Mouse (Mus musculus) MEL (cell line): ENCODE measurements around the gene Pxn. TPM values are rescaled to one million over a fixed set of nuclear protein-coding genes. Genes with fewer than 3 reads are reported as not detected.
"Not testable (repeated sequence)": the region's sequence is repeated elsewhere in the genome, so short reads cannot be mapped to it uniquely, and the experiment has no call there.

Source experiments
- DNase-seq: peaks from one replicate; pipeline ENCODE4 v3.0.0; 2011; ENCODE audit warnings: low read depth, low spot score
- H3K27ac ChIP-seq: 2 replicates; pipeline ENCODE4 v1.5.1; 2012; ENCODE audit warnings: low read depth, mild to moderate bottlenecking, control low read depth, low read length, moderate library complexity; ENCODE audit not compliant: control insufficient read depth
- H3K27me3 ChIP-seq, 2 experiments: fragments of 150-350 bp in 1 of 2; sonication (generic) in 1 of 2; 2 replicates each; pipeline ENCODE4 v1.6.1; 2012; ENCODE audit warnings: low read length in 2 of 2, mild to moderate bottlenecking in 2 of 2, improper control_type of control experiment in 1 of 2, moderate library complexity in 1 of 2; ENCODE audit not compliant: insufficient read depth in 2 of 2, control insufficient read depth in 1 of 2
- H3K36me3 ChIP-seq, 2 experiments: 2 replicates each; pipeline ENCODE4 v1.6.1; 2012 to 2014; ENCODE audit warnings: low read length in 2 of 2, improper control_type of control experiment in 1 of 2, inconsistent platforms in 1 of 2, mild to moderate bottlenecking in 1 of 2; ENCODE audit not compliant: insufficient read depth in 2 of 2, control insufficient read depth in 1 of 2
- H3K4me1 ChIP-seq, 2 experiments: fragments of 150-350 bp in 1 of 2; sonication (generic) in 1 of 2; 2 replicates each; pipeline ENCODE4 v1.6.1; 2012; ENCODE audit warnings: low read length in 2 of 2, improper control_type of control experiment in 1 of 2, mild to moderate bottlenecking in 1 of 2; ENCODE audit not compliant: insufficient read depth in 2 of 2, control insufficient read depth in 1 of 2
- H3K4me3 ChIP-seq, 2 experiments: fragments of 150-350 bp in 1 of 2; sonication (generic) in 1 of 2; 2 replicates each; pipeline ENCODE4 v1.5.1; 2012; ENCODE audit warnings: low read depth in 2 of 2, low read length in 2 of 2, mild to moderate bottlenecking in 2 of 2, moderate library complexity in 2 of 2, control low read depth in 1 of 2, improper control_type of control experiment in 1 of 2; ENCODE audit not compliant: control insufficient read depth in 1 of 2, insufficient read depth in 1 of 2
- H3K79me2 ChIP-seq: 2 replicates; pipeline ENCODE4 v1.6.1; 2012; ENCODE audit warnings: mild to moderate bottlenecking, low read length, moderate library complexity; ENCODE audit not compliant: control insufficient read depth, poor library complexity, insufficient read depth
- H3K9ac ChIP-seq: 2 replicates; pipeline ENCODE4 v1.6.1; 2012; ENCODE audit warnings: low read depth, mild to moderate bottlenecking, control low read depth, low read length, moderate library complexity; ENCODE audit not compliant: control insufficient read depth, poor library complexity, severe bottlenecking
- H3K9me3 ChIP-seq: fragments of 150-350 bp; sonication (generic); replicated peaks from 2 replicates; pipeline ENCODE4 v1.6.1; 2012; ENCODE audit warnings: mild to moderate bottlenecking, low read length, improper control_type of control experiment, moderate library complexity; ENCODE audit not compliant: insufficient read depth
- BHLHE40 ChIP-seq: IDR thresholded peaks from 2 replicates; pipeline ENCODE4 v1.6.1; 2012; ENCODE audit warnings: low read depth, mild to moderate bottlenecking, inconsistent platforms, low read length, improper control_type of control experiment, borderline replicate concordance
- CHD1 ChIP-seq: IDR thresholded peaks from 2 replicates; pipeline ENCODE4 v1.6.1; 2012; ENCODE audit warnings: low read depth, mild to moderate bottlenecking, inconsistent platforms, low read length, improper control_type of control experiment
- CHD2 ChIP-seq: IDR thresholded peaks from 2 replicates; pipeline ENCODE4 v1.6.1; 2011; ENCODE audit warnings: low read length, improper control_type of control experiment
- CTCF ChIP-seq, 3 experiments: IDR thresholded peaks in 2 of 3; conservative IDR thresholded peaks in 1 of 3; 2 replicates each; pipeline ENCODE4 v1.5.1; 2011 to 2012; ENCODE audit warnings: low read length in 3 of 3, low read depth in 2 of 3, mild to moderate bottlenecking in 2 of 3, improper control_type of control experiment in 1 of 3, inconsistent platforms in 1 of 3, mixed read lengths in 1 of 3, moderate library complexity in 1 of 3; ENCODE audit not compliant: control insufficient read depth in 1 of 3, insufficient read depth in 1 of 3, poor library complexity in 1 of 3, severe bottlenecking in 1 of 3
- E2F4 ChIP-seq: IDR thresholded peaks from 2 replicates; pipeline ENCODE4 v1.6.1; 2011; ENCODE audit warnings: low read depth, low read length, improper control_type of control experiment, borderline replicate concordance
- HCFC1 ChIP-seq: IDR thresholded peaks from 2 replicates; pipeline ENCODE4 v1.6.1; 2012; ENCODE audit warnings: low read depth, mild to moderate bottlenecking, inconsistent platforms, low read length, improper control_type of control experiment, moderate library complexity
- MAZ ChIP-seq: IDR thresholded peaks from 2 replicates; pipeline ENCODE4 v1.6.1; 2012; ENCODE audit warnings: low read depth, mild to moderate bottlenecking, inconsistent platforms, low read length, improper control_type of control experiment
- MYB ChIP-seq: IDR thresholded peaks from 2 replicates; pipeline ENCODE4 v1.6.1; 2011; ENCODE audit warnings: mild to moderate bottlenecking, low read depth, low read length, improper control_type of control experiment
- NELFE ChIP-seq: IDR thresholded peaks from 2 replicates; pipeline ENCODE4 v1.6.1; 2011; ENCODE audit warnings: low read depth, low read length, improper control_type of control experiment
- POLR2A ChIP-seq, 2 experiments: IDR thresholded peaks; 2 replicates each; pipeline ENCODE4 v1.6.1; 2011 to 2012; ENCODE audit warnings: low read length in 2 of 2, mild to moderate bottlenecking in 2 of 2, control low read depth in 1 of 2, improper control_type of control experiment in 1 of 2, low read depth in 1 of 2, moderate library complexity in 1 of 2; ENCODE audit not compliant: control insufficient read depth in 1 of 2, insufficient read depth in 1 of 2, poor library complexity in 1 of 2
- SIN3A ChIP-seq: IDR thresholded peaks from 2 replicates; pipeline ENCODE4 v1.6.1; 2012; ENCODE audit warnings: low read length, improper control_type of control experiment, inconsistent platforms
- TAL1 ChIP-seq: IDR thresholded peaks from 2 replicates; pipeline ENCODE4 v1.6.1; 2012; ENCODE audit warnings: mild to moderate bottlenecking, inconsistent platforms, low read length, moderate library complexity, mixed read lengths
- TBP ChIP-seq: IDR thresholded peaks from 2 replicates; pipeline ENCODE4 v1.8.0; 2011; ENCODE audit warnings: low read depth, low read length, improper control_type of control experiment
- USF1 ChIP-seq: IDR thresholded peaks from 2 replicates; pipeline ENCODE4 v1.6.1; 2014; ENCODE audit warnings: low read depth, mild to moderate bottlenecking, inconsistent platforms, low read length, improper control_type of control experiment, moderate library complexity
- ZKSCAN1 ChIP-seq: IDR thresholded peaks from 2 replicates; pipeline ENCODE4 v1.6.1; 2012; ENCODE audit warnings: low read depth, mild to moderate bottlenecking, inconsistent platforms, low read length, improper control_type of control experiment, moderate library complexity
- polyA plus RNA-seq, 2 experiments: library from polyadenylated mRNA; stranded (reverse) in 1 of 2; unstranded in 1 of 2; fragments of >175 nt in 1 of 2; fragments of >200 nt in 1 of 2; gene quantifications; 2 replicates each; pipeline versions ENCODE4 v1.2.1 to v1.2.4; 2012; ENCODE audit warnings: low replicate concordance in 2 of 2, low read depth in 1 of 2; ENCODE audit not compliant: insufficient read length in 2 of 2, insufficient read depth in 1 of 2, missing spikeins in 1 of 2
- total RNA-seq: library from RNA; depleted of rRNA; stranded (reverse); fragments of 300-350 nt; gene quantifications from 2 replicates; pipeline ENCODE4 v1.2.3, GENCODE M21; 2012

The Pxn gene
- total and polyA plus RNA-seq, 3 experiments = 15.2 to 167 (median 29.2) TPM

- H3K4me1 ChIP-seq, H3K4me3 ChIP-seq, H3K36me3 ChIP-seq, H3K27me3 ChIP-seq, H3K79me2 ChIP-seq, DNase-seq, H3K27ac ChIP-seq, H3K9ac ChIP-seq, H3K9me3 ChIP-seq: not testable (repeated sequence)
- TF ChIP-seq TBP = peak; percentile 74
Measured at GRCm38 (mm10) chr5:115518214-115518613, 11.7 kb downstream of the Pxn start.

- TF ChIP-seq NELFE (no peak), SIN3A (no peak), MYB (no peak), E2F4 (no peak), MAZ (no peak), CHD2 (no peak), TAL1 (no peak), POLR2A (IDR thresholded peaks at IDR 0.05; ENCODE audit: control insufficient read depth in 1 of 2, insufficient read depth in 1 of 2, low read depth in 1 of 2, low read length in 2 of 2, poor library complexity in 1 of 2) (no peak), CTCF (IDR thresholded peaks at IDR 0.05 in 2 of 3, conservative IDR thresholded peaks at IDR 0.05 in 1 of 3; ENCODE audit: control insufficient read depth in 1 of 3, insufficient read depth in 1 of 3, low read depth in 2 of 3, low read length in 3 of 3, poor library complexity in 1 of 3, severe bottlenecking in 1 of 3) (no peak), USF1 (no peak), CHD1 (no peak), HCFC1 (no peak), ZKSCAN1 (no peak), BHLHE40 (no peak)
- Histone ChIP-seq H3K79me2 (no peaks in the 10 kb centered on the region; the same call in 1 of the 2 replicates), H3K27me3 (no peaks in the 10 kb centered on the region), H3K4me3 (no peak overlapping the region), H3K9me3 (no peaks in the 10 kb centered on the region), H3K36me3 (no peaks in the 10 kb centered on the region; a peak in 1 of 4 replicates), H3K27ac (no peak overlapping the region), H3K4me1 (no peaks in the 10 kb centered on the region), H3K9ac (no peak overlapping the region)
- DNase-seq = no peak
Measured at GRCm38 (mm10) chr5:115520325-115520869, 13.9 kb downstream of the Pxn start.
